Mouse (Mus musculus) forebrain, embryonic 11.5 days (tissue): Measurements from ENCODE around the gene Dnaaf2. TPM values are rescaled to one million over a fixed set of nuclear protein-coding genes. Genes with fewer than 3 reads are reported as not detected.

Experiments used
- ATAC-seq: fragments of 200-750 bp; cut with Nextera tagmentation; replicated peaks from 2 replicates; pipeline ENCODE4 v1.8.0; 2017; ENCODE audit warnings: moderate TSS enrichment; ENCODE audit not compliant: low FRiP score
- DNase-seq: peaks from one replicate; pipeline ENCODE4 v3.0.0-alpha.2; 2017; ENCODE audit warnings: low spot score
- H3K27ac ChIP-seq: fragments of 300-500 bp; sonication (generic); 2 replicates; pipeline ENCODE4 v1.5.1; 2014; ENCODE audit warnings: low read depth, low read length
- H3K27me3 ChIP-seq: fragments of 300-500 bp; sonication (generic); 2 replicates; pipeline ENCODE4 v1.6.1; 2014; ENCODE audit warnings: mild to moderate bottlenecking, low read length, mixed read lengths; ENCODE audit not compliant: control insufficient read depth, insufficient read depth
- H3K36me3 ChIP-seq: fragments of 300-500 bp; sonication (generic); 2 replicates; pipeline ENCODE4 v1.6.1; 2014; ENCODE audit warnings: mild to moderate bottlenecking, low read length, moderate library complexity, mixed read lengths; ENCODE audit not compliant: control insufficient read depth, insufficient read depth
- H3K4me1 ChIP-seq: fragments of 300-500 bp; sonication (generic); replicated peaks from 2 replicates; pipeline ENCODE4 v1.6.1; 2014; ENCODE audit warnings: low read length, mixed read lengths; ENCODE audit not compliant: control insufficient read depth, insufficient read depth
- H3K4me2 ChIP-seq: fragments of 300-500 bp; sonication (generic); 2 replicates; pipeline ENCODE4 v1.6.1; 2014; ENCODE audit warnings: low read depth, mild to moderate bottlenecking, low read length, moderate library complexity, mixed read lengths; ENCODE audit not compliant: severe bottlenecking
- H3K4me3 ChIP-seq: fragments of 300-500 bp; sonication (generic); 2 replicates; pipeline ENCODE4 v1.5.1; 2014; ENCODE audit warnings: low read depth, low read length
- H3K9ac ChIP-seq: fragments of 300-500 bp; sonication (generic); 2 replicates; pipeline ENCODE4 v1.6.1; 2014; ENCODE audit warnings: low read length
- H3K9me3 ChIP-seq: fragments of 300-500 bp; sonication (generic); 2 replicates; pipeline ENCODE4 v1.6.1; 2016; ENCODE audit warnings: low read length, mixed read lengths; ENCODE audit not compliant: control insufficient read depth
- WGBS: fragments of 180-500 bp; shearing (Covaris S2); extraction: QIAGEN DNeasy Blood & Tissue Kit; methylation state at CpG from one replicate; pipeline ENCODE4 v1.1.7; 2014; 5-methylcytosine and 5-hydroxymethylcytosine counted together
- polyA plus RNA-seq: library from polyadenylated mRNA; unstranded; fragments of >200 nt; fragmentation: Nextera tagmentation; extraction: Ambion mirVana; gene quantifications from 2 replicates; pipeline ENCODE4 v1.2.1, GENCODE M21; 2014

Gene Dnaaf2
- polyA plus RNA-seq, 1 experiment from 2014 or later = 20.0 TPM

GRCm38 (mm10) chr12:69207926-69208325 lies 9.7 kb upstream of the Dnaaf2 start:
- DNase-seq (peak; percentile 28), ATAC-seq (no peak)
- Histone ChIP-seq H3K36me3 (peaks cover 10% of the 10 kb centered on the region; the same call in 1 of the 2 replicates), H3K4me2 (no peak overlapping the region), H3K9me3 (no peaks in the 10 kb centered on the region), H3K9ac (no peak overlapping the region), H3K27ac (no peak overlapping the region), H3K4me3 (no peak overlapping the region), H3K4me1 (no peaks in the 10 kb centered on the region), H3K27me3 (no peaks in the 10 kb centered on the region)
- 94% methylated on average over 7 of the region's 7 CpGs for WGBS

GRCm38 (mm10) chr12:69207396-69207795 lies 9.2 kb upstream of the Dnaaf2 start:
- no peak overlapping the region for H3K4me2 ChIP-seq
- no peaks in the 10 kb centered on the region for H3K4me1 ChIP-seq
- H3K9ac ChIP-seq = no peak overlapping the region
- H3K4me3 ChIP-seq = no peak overlapping the region
- no peak for ATAC-seq
- no peaks in the 10 kb centered on the region for H3K27me3 ChIP-seq
- H3K27ac ChIP-seq = no peak overlapping the region
- peak; percentile 34 for DNase-seq
- H3K36me3 ChIP-seq = peaks cover 9% of the 10 kb centered on the region; the same call in 1 of the 2 replicates
- H3K9me3 ChIP-seq = no peaks in the 10 kb centered on the region
- 92% methylated on average over 8 of the region's 8 CpGs for WGBS

- Histone ChIP-seq H3K27ac (no peak within 1 kb of the TSS), H3K9ac (no peak within 1 kb of the TSS), H3K36me3 (peaks cover 11% of the 10 kb centered on the region), H3K4me1 (no peaks in the 10 kb centered on the region), H3K9me3 (no peaks in the 10 kb centered on the region), H3K27me3 (no peaks in the 10 kb centered on the region), H3K4me2 (no peak within 1 kb of the TSS), H3K4me3 (no peak within 1 kb of the TSS)
- 90% methylated on average over 16 of the region's 16 CpGs for WGBS
- DNase-seq = peak; percentile 43
- ATAC-seq = no peak; the same call in 1 of the 2 replicates
Observed at GRCm38 (mm10) chr12:69204052-69204833, 6.0 kb upstream of the Dnaaf2 start, which contains the start of gene Gm49384. Gene Gm49384, minus strand, starts transcription at chr12:69204267.

- no peak overlapping the region for H3K27ac ChIP-seq
- H3K27me3 ChIP-seq = no peaks in the 10 kb centered on the region
- H3K4me3 ChIP-seq = no peak overlapping the region
- no peak for ATAC-seq
- H3K9me3 ChIP-seq = no peaks in the 10 kb centered on the region
- H3K4me2 ChIP-seq = no peak overlapping the region
- DNase-seq = no peak
- H3K9ac ChIP-seq = no peak overlapping the region
- no peaks in the 10 kb centered on the region for H3K4me1 ChIP-seq
- peaks cover 8% of the 10 kb centered on the region for H3K36me3 ChIP-seq
Observed at GRCm38 (mm10) chr12:69198985-69199384, 756 bp upstream of the Dnaaf2 start.

GRCm38 (mm10) chr12:69197378-69198163 lies 658 bp downstream of the Dnaaf2 start:
- WGBS = under 1% methylated on average over 94 of the region's 94 CpGs
- H3K4me3 ChIP-seq = peak overlapping the region; percentile 93

GRCm38 (mm10) chr12:69196444-69197377 lies 1.5 kb downstream of the Dnaaf2 start, which contains the start of gene Gm49383:
Gene Gm49383, minus strand, starts transcription at chr12:69197104.
- peak; percentile 83 for ATAC-seq
- Histone ChIP-seq H3K36me3 (peaks cover 5% of the 10 kb centered on the region; the same call in 1 of the 2 replicates), H3K4me1 (no peaks in the 10 kb centered on the region), H3K27me3 (no peaks in the 10 kb centered on the region), H3K9ac (peak within 1 kb of the TSS; percentile 85), H3K4me2 (peak within 1 kb of the TSS; percentile 93), H3K4me3 (peak within 1 kb of the TSS; percentile 93), H3K27ac (peak within 1 kb of the TSS; percentile 85), H3K9me3 (no peaks in the 10 kb centered on the region)
- DNase-seq = peak; percentile 87
- WGBS = under 1% methylated on average over 75 of the region's 75 CpGs

More at GRCm38 (mm10) chr12:69197378-69198163, 658 bp downstream of the Dnaaf2 start:
- Histone ChIP-seq H3K27me3 (no peaks in the 10 kb centered on the region), H3K36me3 (peaks cover 8% of the 10 kb centered on the region), H3K4me1 (no peaks in the 10 kb centered on the region), H3K4me2 (peak overlapping the region; percentile 93), H3K9me3 (no peaks in the 10 kb centered on the region), H3K9ac (peak overlapping the region; percentile 85), H3K27ac (peak overlapping the region; percentile 85)
- ATAC-seq (peak; percentile 75), DNase-seq (peak; percentile 75)

GRCm38 (mm10) chr12:69192637-69193036 lies 5.6 kb downstream of the Dnaaf2 start:
- no peak overlapping the region for H3K27ac ChIP-seq
- no peak overlapping the region for H3K9ac ChIP-seq
- no peaks in the 10 kb centered on the region for H3K9me3 ChIP-seq
- no peaks in the 10 kb centered on the region for H3K27me3 ChIP-seq
- H3K36me3 ChIP-seq = no peaks in the 10 kb centered on the region; the same call in 1 of the 2 replicates
- H3K4me2 ChIP-seq = no peak overlapping the region
- no peaks in the 10 kb centered on the region for H3K4me1 ChIP-seq
- H3K4me3 ChIP-seq = no peak overlapping the region
- 94% methylated on average over 2 of the region's 2 CpGs for WGBS
- DNase-seq (no peak), ATAC-seq (no peak)

- DNase-seq (no peak), ATAC-seq (no peak)
- Histone ChIP-seq H3K4me3 (no peak overlapping the region), H3K9me3 (no peaks in the 10 kb centered on the region), H3K27ac (no peak overlapping the region), H3K36me3 (no peaks in the 10 kb centered on the region; the same call in 1 of the 2 replicates), H3K4me2 (no peak overlapping the region), H3K4me1 (no peaks in the 10 kb centered on the region), H3K9ac (no peak overlapping the region), H3K27me3 (no peaks in the 10 kb centered on the region)
- WGBS = 89% methylated on average over 5 of the region's 5 CpGs
Observed at GRCm38 (mm10) chr12:69191396-69191795, 6.8 kb downstream of the Dnaaf2 start.
